Mouse (Mus musculus) layer of hippocampus, adult 9-11 months (tissue): ENCODE results near the gene Sox5.

Source experiments
- DNase-seq: peaks from one replicate; pipeline ENCODE4 v3.0.0; 2022

Sox5 gene

DNA sequence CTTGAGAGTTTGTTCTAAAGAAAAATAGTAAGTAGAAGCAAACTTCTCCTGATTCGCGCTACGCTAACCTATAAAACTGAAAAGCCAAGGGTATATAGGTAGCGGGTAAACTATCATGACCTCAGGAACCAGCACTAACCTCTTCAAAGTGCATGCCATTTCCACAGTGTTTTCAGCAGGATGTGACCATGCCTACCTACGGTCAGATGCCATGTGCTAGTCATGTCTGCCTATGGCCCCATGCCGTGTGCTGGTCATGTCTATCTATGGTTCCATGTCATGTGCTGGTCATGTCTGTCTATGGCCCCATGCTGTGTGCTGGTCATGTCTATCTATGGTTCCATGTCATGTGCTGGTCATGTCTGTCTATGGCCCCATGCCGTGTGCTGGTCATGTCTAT lies 614.7 kb downstream of the Sox5 start:
- no peak for DNase-seq

- no peak for DNase-seq
These were observed 615.1 kb downstream of the Sox5 start for GRCm38 (mm10) chr6:144166651-144167050.

DNA sequence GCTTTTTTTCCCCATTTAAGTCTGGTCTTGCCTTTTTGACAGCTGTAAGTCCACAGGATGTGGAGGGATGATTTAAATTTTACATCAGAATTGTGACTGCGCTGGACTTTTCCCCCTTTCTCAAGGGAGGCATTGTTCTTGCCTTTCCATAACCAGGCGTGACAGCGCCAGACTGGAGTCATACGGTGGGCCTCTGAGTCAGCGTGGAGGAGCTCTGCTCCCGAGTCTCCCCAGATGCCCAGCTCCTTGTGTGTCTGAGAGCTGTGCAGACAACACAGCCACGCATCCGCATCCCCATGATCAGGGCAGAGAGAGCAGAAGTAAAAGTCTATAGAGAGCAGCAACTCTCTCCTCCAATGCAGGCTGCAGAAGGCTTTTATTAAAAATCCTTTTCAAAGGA lies 615.7 kb downstream of the Sox5 start:
- DNase-seq: peak; percentile 32

GRCm38 (mm10) chr6:144163501-144163900 lies 618.3 kb downstream of the Sox5 start:
- no peak for DNase-seq

DNA sequence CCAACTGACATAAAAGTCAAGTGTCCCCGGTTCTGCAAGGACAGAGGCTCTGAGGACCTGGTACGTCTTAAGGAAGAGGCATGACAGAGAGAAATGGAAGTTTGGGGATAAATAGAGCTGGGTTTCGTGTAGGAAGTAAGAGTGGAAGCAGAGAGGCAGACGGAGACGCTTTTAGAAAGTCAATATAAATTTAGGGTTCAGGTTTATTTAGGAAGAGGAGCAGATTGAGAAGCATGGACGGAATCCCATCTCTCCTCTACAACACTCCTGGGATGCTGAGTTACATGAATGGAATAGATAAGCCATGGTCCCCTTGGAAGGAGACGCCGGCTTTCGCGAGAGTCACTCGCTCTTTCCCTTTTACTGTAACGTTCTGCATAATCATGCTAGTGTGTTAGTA lies 623.1 kb downstream of the Sox5 start:
- DNase-seq: no peak

GRCm38 (mm10) chr6:144154892-144155424 lies 626.8 kb downstream of the Sox5 start:
- peak; percentile 72 for DNase-seq

GRCm38 (mm10) chr6:144151957-144152356 lies 629.8 kb downstream of the Sox5 start:
- no peak for DNase-seq

DNA sequence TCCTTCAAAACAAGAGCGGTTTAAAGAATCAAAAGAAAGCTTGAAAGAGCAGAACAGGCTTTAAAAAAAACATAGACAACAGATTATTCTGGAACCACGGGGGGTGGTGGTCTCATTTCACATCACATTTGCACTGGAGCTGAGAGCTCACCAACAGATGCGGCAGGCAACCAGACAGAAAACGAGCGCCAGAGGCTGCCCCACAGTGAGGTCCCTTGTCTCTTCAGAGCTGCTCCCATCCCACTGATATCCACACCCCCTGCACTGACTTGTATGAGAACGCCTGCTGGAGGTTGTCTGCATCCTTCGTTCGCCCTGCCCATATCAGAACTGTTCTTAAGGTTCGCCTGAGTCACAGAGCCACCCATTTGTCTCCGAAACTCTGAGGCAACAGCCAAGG lies 630.7 kb downstream of the Sox5 start:
- no peak for DNase-seq

GRCm38 (mm10) chr6:144137397-144137796 lies 644.4 kb downstream of the Sox5 start:
- no peak for DNase-seq

- DNase-seq: no peak
These were observed 644.9 kb downstream of the Sox5 start for GRCm38 (mm10) chr6:144136894-144137293.

GRCm38 (mm10) chr6:144129927-144130326 lies 651.9 kb downstream of the Sox5 start:
- no peak for DNase-seq

GRCm38 (mm10) chr6:144119961-144120360 lies 661.8 kb downstream of the Sox5 start:
- DNase-seq: no peak

DNA sequence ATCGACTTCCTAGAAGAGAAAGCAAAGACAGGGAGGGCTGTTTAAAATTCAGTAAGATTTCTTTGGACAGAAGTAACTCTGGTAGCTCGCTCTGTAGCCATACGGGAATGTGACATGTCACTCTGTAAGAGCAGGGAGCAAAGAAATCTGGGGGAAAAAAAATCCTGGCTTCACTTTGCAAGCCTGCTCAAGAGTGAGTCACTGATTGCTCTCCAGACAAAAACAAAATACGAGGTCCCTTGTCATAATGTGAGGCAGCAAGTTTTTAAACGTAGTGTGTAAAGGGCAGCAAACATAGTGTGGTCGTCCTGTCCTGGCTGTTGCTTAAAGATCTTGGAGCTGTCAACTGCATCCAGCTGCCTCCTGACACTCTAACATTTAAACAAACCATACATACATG lies 665.1 kb downstream of the Sox5 start:
- DNase-seq: no peak

DNA sequence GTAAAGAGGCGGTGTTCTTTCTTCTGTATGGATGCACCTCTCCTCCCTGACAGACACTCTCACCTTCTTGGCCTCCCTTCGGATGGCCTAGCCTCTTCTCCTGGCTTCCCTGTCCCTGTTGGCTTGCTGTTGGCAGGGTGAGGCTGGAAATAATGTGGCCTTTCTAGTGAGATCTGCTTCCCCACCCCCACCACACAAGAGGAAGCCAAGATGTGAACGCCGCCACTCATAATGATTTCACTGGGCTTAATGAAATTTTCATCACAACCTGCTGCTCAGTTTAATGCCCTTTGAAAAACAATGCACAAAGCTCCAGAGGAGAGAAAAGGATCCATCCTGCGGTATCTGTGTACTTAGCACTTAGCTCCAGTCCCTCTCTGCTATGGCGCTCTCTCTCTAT lies 670.2 kb downstream of the Sox5 start:
- DNase-seq: no peak

- no peak for DNase-seq
These were observed 674.9 kb downstream of the Sox5 start for GRCm38 (mm10) chr6:144106848-144107247.

DNA sequence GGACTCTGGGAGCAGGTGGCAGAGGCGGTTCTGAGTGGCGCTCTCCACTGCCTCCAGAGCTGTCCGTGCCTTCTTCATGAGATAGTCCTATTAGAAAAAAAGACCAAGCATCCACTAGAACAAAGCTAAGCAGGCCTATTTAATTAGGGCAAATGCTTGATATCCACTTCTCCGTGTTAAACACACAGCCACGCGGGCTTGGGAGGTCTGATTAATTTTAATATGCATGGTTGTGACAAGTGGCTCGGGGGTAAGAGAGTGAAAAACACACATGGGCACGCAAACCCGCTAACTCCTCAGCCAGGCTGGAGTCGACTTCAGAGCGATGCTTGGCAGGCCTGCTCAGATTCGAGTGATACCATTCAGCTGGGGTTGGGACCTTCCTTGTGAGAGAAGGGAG lies 676.1 kb downstream of the Sox5 start:
- no peak for DNase-seq

DNA sequence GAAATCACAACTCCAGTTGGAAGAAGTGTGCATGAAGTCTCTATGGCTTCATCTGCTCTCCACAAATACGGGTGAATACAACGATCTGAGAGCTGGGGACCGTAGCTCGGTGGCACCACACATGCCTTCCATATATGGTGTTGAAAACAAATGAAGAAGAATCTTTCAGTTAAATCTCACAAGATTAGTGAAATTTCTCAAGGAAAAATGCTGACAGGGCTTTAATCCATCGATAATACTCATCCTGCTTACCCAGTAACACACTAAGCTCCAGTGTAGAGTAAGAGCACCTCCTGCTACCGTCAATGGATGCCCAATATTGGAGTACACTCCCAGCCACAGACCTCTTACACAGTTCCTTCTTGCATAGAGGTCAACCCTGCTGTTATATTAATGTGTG lies 678.2 kb downstream of the Sox5 start:
- DNase-seq: no peak

DNA sequence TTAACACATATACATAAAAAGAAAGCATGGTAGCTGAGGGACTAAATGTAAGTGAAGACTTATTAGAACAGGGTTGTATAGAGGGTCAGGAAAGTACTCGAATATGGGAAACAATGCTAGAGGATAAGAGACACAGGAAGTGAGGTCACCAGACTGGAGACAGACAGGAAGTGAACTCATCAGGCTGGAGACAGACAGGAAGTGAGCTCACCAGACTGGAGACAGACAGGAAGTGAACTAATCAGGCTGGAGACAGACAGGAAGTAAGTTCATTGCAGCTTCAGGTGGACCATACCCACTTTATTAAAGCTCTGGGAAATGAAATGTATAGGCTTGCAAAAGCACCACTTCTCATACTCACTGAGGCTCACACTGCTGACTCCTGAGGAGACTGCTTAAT lies 680.9 kb downstream of the Sox5 start:
- DNase-seq: no peak

GRCm38 (mm10) chr6:144098119-144098518 lies 683.7 kb downstream of the Sox5 start:
- peak; percentile 52 for DNase-seq

- no peak for DNase-seq
These were observed 693.5 kb downstream of the Sox5 start for GRCm38 (mm10) chr6:144088256-144088655.

DNA sequence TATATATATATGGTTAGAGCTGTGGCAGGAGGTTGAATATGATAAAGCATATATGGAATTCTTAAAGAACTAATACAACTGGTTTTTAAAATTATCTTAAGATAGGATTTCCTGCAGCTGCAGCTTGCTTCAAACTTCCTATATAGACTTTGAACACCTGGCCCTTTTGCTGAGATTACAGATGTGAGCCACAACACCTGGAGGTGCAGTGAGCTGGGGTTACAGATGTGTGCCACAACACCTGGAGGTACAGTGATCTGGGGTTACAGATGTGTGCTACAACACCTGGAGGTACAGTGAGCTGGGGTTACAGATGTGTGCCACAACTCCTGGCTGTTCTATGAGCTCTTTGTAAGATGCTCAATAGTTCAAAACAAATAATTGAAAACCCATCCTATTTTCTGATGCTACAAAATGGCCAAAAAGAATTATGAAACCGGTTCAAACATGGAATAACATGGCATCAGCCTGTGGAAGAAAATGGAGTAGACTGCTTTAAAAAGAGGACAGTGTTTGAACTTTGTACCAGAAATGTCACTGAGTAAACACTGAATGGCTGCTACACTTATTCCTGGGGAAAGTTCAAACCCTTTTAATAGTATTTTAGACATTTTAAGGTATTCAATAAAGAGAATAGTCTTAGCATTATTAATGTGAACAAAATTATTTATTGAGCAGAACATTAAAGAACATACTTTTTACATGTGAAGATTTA lies 695.5 kb downstream of the Sox5 start:
- DNase-seq: no peak

- no peak for DNase-seq
These were observed 699.5 kb downstream of the Sox5 start for GRCm38 (mm10) chr6:144082297-144082696.

GRCm38 (mm10) chr6:144077826-144078225 lies 704.0 kb downstream of the Sox5 start:
- no peak for DNase-seq

DNA sequence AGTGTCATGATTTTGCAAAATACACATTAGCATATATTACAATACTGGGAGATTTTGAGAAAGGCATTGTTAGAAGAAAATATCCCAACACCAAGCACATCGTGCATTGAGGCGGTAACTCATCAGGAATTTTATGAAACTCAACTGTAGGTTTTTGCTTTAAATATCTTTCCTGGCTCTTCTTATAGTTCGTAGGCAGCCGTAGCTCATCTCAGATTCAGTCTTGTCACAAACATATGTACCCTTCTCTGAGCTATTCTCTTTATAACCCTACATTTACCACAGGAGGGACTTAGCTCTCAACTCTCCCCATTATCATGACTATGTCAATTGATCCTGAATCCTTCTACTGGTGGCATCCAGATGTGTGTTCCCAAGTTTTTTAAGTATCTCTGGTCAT lies 705.4 kb downstream of the Sox5 start:
- no peak for DNase-seq

GRCm38 (mm10) chr6:144075327-144075941 lies 706.3 kb downstream of the Sox5 start:
- no peak for DNase-seq
